Mouse (Mus musculus): ENCODE measurements around the gene Slc25a38. TPM values are rescaled to one million over a fixed set of nuclear protein-coding genes. Genes with fewer than 3 reads are reported as not detected.

Slc25a38 gene
- total RNA-seq, 2 experiments from 2014 or later = 28.1 to 29.0 TPM

GRCm38 (mm10) chr9:120135454-120135853, 25.3 kb downstream of the Slc25a38 start:
- DNase-seq (ENCODE audit: low spot score in 2 of 2) = no peak

- peak; percentile 63 to 89 for DNase-seq (ENCODE audit: low spot score in 2 of 2)
Measured at GRCm38 (mm10) chr9:120140652-120141051, 30.5 kb downstream of the Slc25a38 start.

GRCm38 (mm10) chr9:120144474-120144873, 34.3 kb downstream of the Slc25a38 start:
- DNase-seq (ENCODE audit: low spot score in 2 of 2) = peak in 1 of 2 experiments; percentile 57

DNA sequence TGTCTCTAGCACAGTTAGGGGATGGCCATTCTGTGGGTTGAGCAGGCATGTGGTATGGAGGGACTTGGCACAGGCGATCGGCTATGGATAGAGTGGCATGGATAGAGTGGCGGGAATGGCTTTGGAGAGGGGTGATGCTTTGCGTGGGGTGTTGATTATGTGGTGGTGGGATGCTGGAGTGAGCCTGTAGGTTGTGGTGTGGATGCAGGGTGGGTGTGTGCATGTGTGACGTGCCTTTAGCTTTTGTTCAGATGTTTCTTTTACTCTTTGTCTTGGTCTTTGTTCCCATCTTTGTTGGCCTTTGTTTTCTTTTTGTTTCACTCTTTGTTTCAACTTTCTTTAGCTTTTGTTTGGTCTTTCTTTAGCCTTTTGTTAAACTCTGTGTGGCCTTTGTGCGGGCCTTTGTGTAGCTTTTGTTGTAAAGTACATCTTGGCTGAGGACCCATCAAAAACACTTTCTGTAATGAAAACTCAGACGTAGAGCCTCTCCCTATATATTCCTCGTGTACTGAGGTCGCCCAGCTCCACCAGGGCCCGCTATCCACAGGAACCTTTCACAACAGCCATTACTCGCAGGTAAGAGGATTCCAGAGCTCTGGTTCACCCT, 39.2 kb downstream of the Slc25a38 start, which contains the start of gene Mobp:
Gene Mobp, plus strand, starts transcription at position 486 of the 607 bp plus-strand sequence.
- DNase-seq (ENCODE audit: low spot score in 2 of 2) = peak in 1 of 2 experiments; percentile 47

GRCm38 (mm10) chr9:120151152-120151551, 41.0 kb downstream of the Slc25a38 start:
- DNase-seq (ENCODE audit: low spot score in 2 of 2) = no peak

DNA sequence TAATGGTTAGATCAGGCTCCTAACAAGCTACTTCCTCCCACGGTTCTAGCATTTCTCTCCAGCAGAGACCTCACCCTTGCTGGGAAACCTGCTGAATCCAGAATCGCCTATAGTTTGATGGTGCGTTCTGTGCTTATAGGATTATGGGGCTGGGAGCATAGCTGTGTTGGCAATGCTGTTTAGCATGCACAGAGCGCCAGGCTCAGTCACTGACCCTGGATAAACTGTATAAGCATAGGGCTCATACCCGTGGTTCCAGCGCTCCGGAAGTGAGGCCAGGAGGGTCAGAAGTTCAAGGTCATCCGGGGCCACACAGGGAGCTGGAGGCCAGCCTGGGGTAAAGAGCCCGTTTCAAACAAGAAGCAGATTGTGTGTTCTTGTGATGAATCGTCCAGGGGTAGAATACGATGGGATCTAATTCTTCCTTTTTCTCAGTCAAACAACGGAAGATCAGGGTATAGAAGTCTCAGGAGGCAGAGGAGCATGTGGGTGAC, 41.8 kb downstream of the Slc25a38 start:
- no peak for DNase-seq (ENCODE audit: low spot score in 2 of 2)

DNA sequence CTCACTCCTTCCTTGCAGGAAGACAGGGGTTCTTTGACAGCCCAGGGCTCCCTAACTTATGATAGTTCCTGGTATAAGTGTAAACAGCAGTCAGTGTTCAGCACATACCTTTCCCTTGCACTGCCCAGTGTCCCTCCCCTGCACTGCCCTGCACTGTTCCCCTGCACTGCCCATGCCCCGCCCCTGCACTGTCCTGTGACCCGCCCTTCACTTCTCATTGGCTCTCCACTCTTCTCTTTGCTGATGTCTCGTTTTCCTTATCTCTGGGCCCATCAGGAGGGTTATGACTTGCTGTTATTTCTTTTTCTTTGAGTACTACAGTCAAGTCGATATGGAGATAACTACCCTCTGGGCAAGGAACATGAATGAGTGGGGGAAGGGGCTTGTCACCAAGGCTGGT, 47.9 kb downstream of the Slc25a38 start:
- no peak for DNase-seq (ENCODE audit: low spot score in 2 of 2)

DNA sequence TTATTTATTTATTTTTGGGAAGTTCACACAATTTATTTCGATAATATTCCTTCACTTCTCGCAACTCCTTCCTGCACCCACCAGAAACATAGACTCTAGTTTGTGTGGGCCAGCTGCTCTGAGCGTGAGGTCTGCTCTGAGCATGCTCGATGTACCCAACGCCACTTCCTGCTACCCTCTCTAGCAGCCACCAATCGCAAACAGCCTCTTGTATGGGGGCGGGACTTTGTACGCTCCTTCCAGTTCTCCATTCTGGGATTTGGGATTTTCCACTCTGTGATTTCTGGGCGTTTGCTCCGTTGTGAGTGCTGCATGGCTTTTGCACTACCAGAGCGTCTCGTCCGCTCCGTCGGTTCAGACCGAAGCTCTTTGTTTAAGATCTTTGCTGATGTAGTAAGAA, 53.7 kb downstream of the Slc25a38 start:
- no peak for DNase-seq (ENCODE audit: low spot score in 2 of 2)

- no peak for DNase-seq (ENCODE audit: low spot score in 2 of 2)
Measured at GRCm38 (mm10) chr9:120167826-120168225, 57.7 kb downstream of the Slc25a38 start.

- peak in 1 of 2 experiments; percentile 83 for DNase-seq (ENCODE audit: low spot score in 2 of 2)
Measured at GRCm38 (mm10) chr9:120171295-120171694, 61.1 kb downstream of the Slc25a38 start.

Other genes with a start within 250 kb of the Slc25a38 start
- 10 to 100 TPM; 74.8 to 77.2 TPM for gene Wdr48, start 215.5 kb upstream of the Slc25a38 start, total RNA-seq (2021)
- 10 to 100 TPM; 41.5 to 44.2 TPM for gene Gorasp1, start 172.8 kb upstream of the Slc25a38 start, total RNA-seq (2021)
- 1 to 10 TPM in 1 of 2 experiments, under 1 TPM in 1; 0.71 to 1.2 TPM for gene Ttc21a, start 172.8 kb upstream of the Slc25a38 start, total RNA-seq (2021)
- 10 to 100 TPM; 13.1 to 15.7 TPM for gene Csrnp1, start 125.7 kb upstream of the Slc25a38 start, total RNA-seq (2021)
- gene Xirp1, start 86.8 kb upstream of the Slc25a38 start, total RNA-seq (2021) = under 1 TPM; 0.07 to 0.08 TPM
- 10 to 100 TPM; 26.5 to 31.6 TPM for gene Cx3cr1, start 40.5 kb upstream of the Slc25a38 start, total RNA-seq (2021)
- gene Ccr8, start 18.3 kb upstream of the Slc25a38 start, total RNA-seq (2021) = not detected
- gene Rpsa, start 17.3 kb downstream of the Slc25a38 start, total RNA-seq (2021) = 100 to 1,000 TPM; 448 to 470 TPM
- gene Mobp, start 39.3 kb downstream of the Slc25a38 start, total RNA-seq (2021) = 100 to 1,000 TPM; 382 to 439 TPM
- gene Myrip, start 191.1 kb downstream of the Slc25a38 start, total RNA-seq (2021) = 10 to 100 TPM; 55.9 to 64.3 TPM

Measured in layer of hippocampus, adult 18-20 months (tissue).